Mouse (Mus musculus) small intestine, adult 10 weeks (tissue): ENCODE results near the gene Arih2. TPM values are rescaled to one million over a fixed set of nuclear protein-coding genes. Genes with fewer than 3 reads are reported as not detected.

Experiments
- polyA plus RNA-seq: library from polyadenylated mRNA; stranded (reverse); fragments of 350-450 nt; fragmentation: Illumina TruSeq; extraction: RNeasy Lipid Tissue Mini Kit (QIAGEN cat#74804); gene quantifications from one replicate; pipeline ENCODE4 v1.2.3, GENCODE M21; 2014; ENCODE audit warnings: low replicate concordance

Arih2 gene
- 36.2 TPM for polyA plus RNA-seq

DNA sequence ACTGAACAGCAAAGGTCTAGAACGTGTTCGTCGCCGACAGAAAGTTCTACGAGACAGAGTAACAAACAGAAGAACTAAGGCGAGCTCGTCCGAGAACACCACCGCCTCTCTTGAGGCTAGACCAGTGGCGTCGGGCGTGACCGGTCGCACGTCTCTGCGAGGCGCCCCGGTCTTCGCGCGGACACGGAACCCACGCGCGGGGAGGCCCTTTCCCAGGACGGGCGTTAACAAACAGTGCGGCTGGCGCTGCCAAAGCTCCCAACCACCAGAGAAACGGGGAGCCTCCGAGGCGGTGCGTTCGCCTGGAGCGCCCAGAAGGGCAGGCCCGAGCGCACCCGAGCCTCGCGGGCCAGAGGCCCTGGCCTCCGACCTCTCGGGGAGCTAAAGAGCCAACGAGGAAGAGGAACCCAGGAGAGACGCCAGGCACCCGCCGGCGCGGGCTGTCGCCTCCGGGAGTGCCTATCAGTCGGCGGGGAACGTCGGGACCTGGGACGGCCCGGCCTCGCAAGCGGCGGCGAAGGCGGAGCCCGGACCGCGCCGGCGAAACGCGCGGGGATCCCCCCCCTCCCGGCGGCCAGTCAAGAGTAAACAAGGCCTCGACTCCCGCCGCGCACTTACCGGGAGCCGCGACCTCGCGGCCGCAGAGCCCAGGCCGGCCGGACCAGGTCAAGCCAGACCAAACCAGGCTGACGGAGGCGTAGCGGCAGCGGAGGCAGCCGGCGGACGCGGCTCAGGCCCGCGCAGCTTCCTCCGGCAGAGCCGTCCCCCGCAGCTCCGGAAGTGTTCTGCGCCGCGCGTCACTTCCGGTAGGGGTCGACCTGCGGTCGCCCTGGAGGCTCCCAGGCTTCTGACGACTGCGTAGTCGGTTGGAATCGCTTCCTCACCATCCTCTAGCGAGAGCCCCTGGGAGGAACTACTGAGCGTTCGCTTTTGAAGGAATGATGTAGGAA is at the start of gene Arih2:
Arih2 (minus strand) TSS at position 776 of the 950 bp plus-strand sequence.

GRCm38 (mm10) chr9:108689106-108689505 is 39.9 kb upstream of the Arih2 start, which contains the start of gene Prkar2a:
Prkar2a (plus strand) TSS chr9:108689314.

DNA sequence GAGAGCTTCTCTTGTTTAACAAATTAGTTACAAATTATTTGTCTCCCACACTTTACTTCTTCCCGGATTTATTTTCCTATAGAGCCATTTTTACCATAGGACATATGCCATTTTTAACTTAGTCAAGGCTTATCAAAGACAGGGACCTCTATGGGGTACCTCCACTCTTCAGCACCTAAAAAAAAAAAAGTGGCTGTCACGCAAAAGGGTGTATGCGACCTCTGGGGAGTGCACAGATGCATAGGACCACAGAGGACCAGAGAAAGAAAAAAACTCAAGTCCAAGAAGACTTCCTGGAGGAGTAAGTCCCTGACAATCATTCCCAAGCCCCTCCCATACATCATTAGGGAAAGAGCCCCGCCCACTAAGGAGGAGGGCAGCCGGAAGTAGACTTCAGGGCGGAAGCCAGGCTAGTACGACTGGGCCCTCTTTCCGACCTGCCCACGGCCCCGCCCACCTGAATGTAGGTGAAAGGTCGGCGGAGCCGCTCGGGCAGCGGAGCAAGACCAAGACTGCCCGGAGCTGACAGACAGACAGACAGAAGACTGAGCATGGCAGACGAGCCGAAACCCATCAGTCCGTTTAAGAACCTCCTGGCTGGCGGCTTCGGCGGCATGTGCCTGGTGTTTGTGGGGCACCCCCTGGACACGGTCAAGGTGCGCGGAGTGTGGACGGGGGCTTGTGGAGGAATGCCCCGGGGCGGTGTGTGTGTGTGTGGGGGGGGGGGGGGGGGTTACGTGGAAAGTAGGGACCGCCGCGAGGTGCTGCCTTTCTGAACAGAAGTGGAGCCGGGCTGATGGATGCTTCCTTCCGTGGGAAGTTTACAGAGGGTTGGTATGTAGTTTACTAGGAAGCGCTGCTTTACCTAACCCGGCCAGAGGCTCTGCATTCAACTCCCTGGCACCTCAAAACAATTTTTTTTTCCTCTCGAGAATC is 12.8 kb upstream of the Arih2 start, which contains the start of gene Slc25a20:
Slc25a20 (plus strand) TSS at position 412 of the 936 bp plus-strand sequence.

DNA sequence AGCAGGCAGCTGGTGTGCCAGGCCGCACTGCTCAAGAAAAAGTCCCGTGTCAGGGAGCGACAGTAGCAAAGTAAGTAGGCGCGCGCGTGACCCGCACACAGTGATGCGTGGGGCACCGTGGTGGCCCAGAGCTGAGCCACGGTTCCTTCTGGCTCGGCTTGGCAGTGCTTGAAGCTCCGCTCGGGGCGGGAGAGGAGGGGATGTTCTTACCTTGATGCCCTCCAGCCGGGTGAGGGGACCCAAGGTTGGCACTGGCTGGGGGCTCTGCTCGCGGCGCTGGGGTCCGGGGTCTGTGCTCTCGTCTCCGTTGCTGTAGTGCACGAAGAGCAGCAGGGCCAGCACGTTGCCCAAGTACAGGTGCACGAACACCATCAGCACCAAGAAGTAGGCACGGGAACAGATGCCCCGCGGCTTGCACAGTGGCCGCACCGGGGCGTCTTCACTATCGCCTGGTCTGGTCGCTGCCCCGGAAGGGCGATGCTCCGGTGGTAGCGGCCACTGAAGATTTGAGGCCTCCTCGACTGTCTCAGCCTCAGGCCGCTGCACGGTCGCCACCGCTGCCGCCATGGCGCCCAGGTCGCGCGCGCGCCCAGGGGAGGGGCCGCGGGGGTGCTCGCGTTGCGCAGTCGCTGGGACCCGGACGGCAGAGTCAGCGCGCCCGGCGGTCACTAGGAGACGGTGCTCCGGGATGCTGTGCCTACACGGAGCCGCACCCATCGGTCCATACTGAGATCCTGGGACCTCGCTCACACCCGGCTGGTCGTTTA is 52.0 kb downstream of the Arih2 start, which contains the start of gene P4htm:
P4htm (minus strand) TSS at position 670 of the 767 bp plus-strand sequence.

GRCm38 (mm10) chr9:108578545-108579343 is 70.4 kb downstream of the Arih2 start, which contains the start of gene Wdr6:
Wdr6 (minus strand) TSS chr9:108578739.

DNA sequence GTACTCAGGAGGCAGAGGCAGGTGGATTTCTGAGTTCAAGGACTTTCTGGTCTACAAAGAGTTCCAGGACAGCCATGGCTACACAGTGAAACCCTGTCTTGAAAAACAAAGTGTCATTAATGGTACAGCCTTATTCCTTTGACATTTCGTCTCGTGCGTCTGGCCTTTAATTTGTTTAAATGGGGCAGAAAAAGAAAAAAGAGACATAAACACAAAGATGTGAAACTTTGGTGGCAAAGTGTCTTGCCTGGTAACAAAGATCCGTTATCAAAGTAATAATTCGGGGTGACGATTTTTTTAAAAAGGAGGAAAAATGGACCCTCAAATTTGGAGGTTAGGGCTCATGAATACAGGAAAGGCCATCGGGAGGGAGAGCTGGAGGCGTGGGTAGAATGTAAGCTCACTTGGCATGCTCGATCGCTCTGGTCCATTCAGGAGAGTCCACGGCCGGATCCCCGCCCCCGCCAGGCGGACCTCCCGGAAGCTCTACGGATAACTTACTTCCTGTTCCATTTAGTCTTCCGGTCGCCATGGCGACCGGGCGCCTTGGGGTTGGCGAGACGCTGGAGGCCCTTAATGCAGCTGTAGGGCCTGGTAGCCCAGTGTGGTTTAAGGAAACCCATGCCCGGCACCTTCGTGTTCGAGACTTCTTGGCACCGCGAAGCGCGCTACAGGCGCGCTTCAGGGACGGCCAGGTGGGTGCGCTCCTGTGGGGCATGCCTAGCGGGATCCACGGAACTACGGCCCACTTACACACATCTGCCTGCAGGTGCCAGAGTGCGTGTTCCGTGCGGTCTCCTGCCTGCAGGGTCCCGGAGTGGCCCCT is 79.6 kb downstream of the Arih2 start, which contains the start of gene Dalrd3:
Dalrd3 (plus strand) TSS at position 506 of the 826 bp plus-strand sequence.

GRCm38 (mm10) chr9:108566815-108567776 is 82.1 kb downstream of the Arih2 start, which contains the start of gene Ndufaf3:
Ndufaf3 (minus strand) TSS chr9:108567434.

GRCm38 (mm10) chr9:108560227-108560841 is 88.9 kb downstream of the Arih2 start, which contains the start of gene Impdh2:
Impdh2 (plus strand) TSS chr9:108560286.

Other genes starting within 250 kb of the Arih2 start
- gene Ccdc36, start 220.9 kb downstream of the Arih2 start, polyA plus RNA-seq = not detected
- gene BC048562, start 212.9 kb downstream of the Arih2 start, polyA plus RNA-seq = not detected
- 2.2 TPM for gene Ccdc71, start 188.9 kb downstream of the Arih2 start, polyA plus RNA-seq
- gene Klhdc8b, start 187.8 kb downstream of the Arih2 start, polyA plus RNA-seq = not detected
- gene Lamb2, start 169.7 kb downstream of the Arih2 start, polyA plus RNA-seq = 0.67 TPM
- gene Usp19, start 158.8 kb downstream of the Arih2 start, polyA plus RNA-seq = 4.3 TPM
- gene Qars, start 141.7 kb downstream of the Arih2 start, polyA plus RNA-seq = 84.5 TPM
- 34.9 TPM for gene Qrich1, start 132.6 kb downstream of the Arih2 start, polyA plus RNA-seq
- 13.3 TPM for gene Impdh2, start 89.1 kb downstream of the Arih2 start, polyA plus RNA-seq
- gene Ndufaf3, start 82.0 kb downstream of the Arih2 start, polyA plus RNA-seq = 2.7 TPM
- gene Dalrd3, start 79.5 kb downstream of the Arih2 start, polyA plus RNA-seq = 2.3 TPM
- 0.67 TPM for gene Wdr6, start 70.6 kb downstream of the Arih2 start, polyA plus RNA-seq
- not detected for gene P4htm, start 51.7 kb downstream of the Arih2 start, polyA plus RNA-seq
- gene Slc25a20, start 12.7 kb upstream of the Arih2 start, polyA plus RNA-seq = 83.1 TPM
- 264 TPM for gene Prkar2a, start 39.9 kb upstream of the Arih2 start, polyA plus RNA-seq
- gene Ip6k2, start 134.4 kb upstream of the Arih2 start, polyA plus RNA-seq = 206 TPM
- 0.19 TPM for gene Nckipsd, start 159.0 kb upstream of the Arih2 start, polyA plus RNA-seq
- not detected for gene Celsr3, start 176.9 kb upstream of the Arih2 start, polyA plus RNA-seq
- 23.9 TPM for gene Slc26a6, start 203.9 kb upstream of the Arih2 start, polyA plus RNA-seq